Mouse (Mus musculus) liver, embryonic 16.5 days (tissue): ENCODE results near the gene Tstd2. TPM values are rescaled to one million over a fixed set of nuclear protein-coding genes. Genes with fewer than 3 reads are reported as not detected.

Experiments used
- ATAC-seq: fragments of 200-750 bp; cut with Nextera tagmentation; 2 replicates; pipeline ENCODE4 v1.8.0; 2017; ENCODE audit warnings: low read depth, mild to moderate bottlenecking, moderate number of reproducible peaks, moderate library complexity
- H3K27ac ChIP-seq: fragments of 300-500 bp; sonication (generic); 2 replicates; pipeline ENCODE4 v1.5.1; 2014; ENCODE audit warnings: mild to moderate bottlenecking, low read length
- H3K27me3 ChIP-seq: fragments of 300-500 bp; sonication (generic); 2 replicates; pipeline ENCODE4 v1.6.1; 2014; ENCODE audit warnings: low read depth, low read length, mixed read lengths; ENCODE audit not compliant: control insufficient read depth, insufficient read depth
- H3K36me3 ChIP-seq: fragments of 300-500 bp; sonication (generic); 2 replicates; pipeline ENCODE4 v1.6.1; 2014; ENCODE audit warnings: mild to moderate bottlenecking; ENCODE audit not compliant: control insufficient read depth, insufficient read depth
- H3K4me1 ChIP-seq: fragments of 300-500 bp; sonication (generic); 2 replicates; pipeline ENCODE4 v1.6.1; 2014; ENCODE audit warnings: low read depth, low read length, mixed read lengths; ENCODE audit not compliant: control insufficient read depth
- H3K4me2 ChIP-seq: fragments of 300-500 bp; sonication (generic); 2 replicates; pipeline ENCODE4 v1.6.1; 2014; ENCODE audit warnings: low read depth, low read length, mixed read lengths
- H3K4me3 ChIP-seq: fragments of 300-500 bp; sonication (generic); 2 replicates; pipeline ENCODE4 v1.5.1; 2014; ENCODE audit warnings: low read depth, mild to moderate bottlenecking, low read length
- H3K9ac ChIP-seq: fragments of 300-500 bp; sonication (generic); 2 replicates; pipeline ENCODE4 v1.6.1; 2014; ENCODE audit warnings: low read depth, low read length
- H3K9me3 ChIP-seq: fragments of 300-500 bp; sonication (generic); replicated peaks from 2 replicates; pipeline ENCODE4 v1.6.1; 2016; ENCODE audit warnings: low read length; ENCODE audit not compliant: control insufficient read depth
- WGBS: fragments of 180-500 bp; shearing (Covaris S2); extraction: QIAGEN DNeasy Blood & Tissue Kit; methylation state at CpG from one replicate; pipeline ENCODE4 v1.1.7; 2014; ENCODE audit not compliant: insufficient replicate concordance; 5-methylcytosine and 5-hydroxymethylcytosine counted together
- polyA plus RNA-seq: library from polyadenylated mRNA; unstranded; fragments of >200 nt; fragmentation: Nextera tagmentation; extraction: Ambion mirVana; gene quantifications from 2 replicates; pipeline ENCODE4 v1.2.1, GENCODE M21; 2015

The Tstd2 gene
- polyA plus RNA-seq, 1 experiment from 2014 or later: 9.8 TPM

DNA sequence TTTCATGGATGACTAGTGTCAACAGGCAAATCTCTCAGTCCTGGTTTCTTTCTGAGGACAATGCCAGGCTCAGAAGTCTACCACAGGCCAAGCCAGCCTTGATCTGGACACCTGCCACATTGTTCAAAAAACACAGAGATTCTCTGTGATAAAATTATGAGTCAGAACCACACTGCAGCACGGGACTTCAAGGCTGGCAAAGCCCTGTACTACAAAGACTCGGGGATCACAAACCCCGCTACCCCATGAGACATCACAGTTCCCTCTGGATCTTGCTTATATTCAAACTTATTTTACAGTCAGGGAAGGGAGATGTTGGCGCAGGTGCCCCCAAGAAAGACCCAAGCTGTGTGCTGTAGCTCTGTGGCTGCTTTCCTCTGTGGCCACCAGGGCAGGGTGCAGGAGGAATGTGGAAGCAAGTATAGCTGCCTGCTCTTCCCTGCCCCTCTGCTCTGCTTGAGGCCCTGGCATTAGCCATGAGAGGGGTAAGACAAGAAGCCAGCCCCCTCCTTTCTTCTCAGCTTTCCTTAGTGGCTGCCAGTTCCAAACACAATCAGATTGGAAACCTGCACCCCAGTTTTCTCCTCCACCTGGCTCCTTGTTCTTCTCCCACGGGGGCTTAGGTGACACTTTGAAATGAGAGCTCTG is 45.9 kb downstream of the Tstd2 start:
- no peak overlapping the region for H3K9ac ChIP-seq
- WGBS: 78% methylated on average over 5 of the region's 5 CpGs
- H3K4me1 ChIP-seq: no peaks in the 10 kb centered on the region
- no peak overlapping the region for H3K4me3 ChIP-seq
- H3K9me3 ChIP-seq: no peaks in the 10 kb centered on the region
- H3K4me2 ChIP-seq: no peak overlapping the region
- H3K36me3 ChIP-seq: peaks cover 90% of the 10 kb centered on the region
- no peak for ATAC-seq
- H3K27me3 ChIP-seq: no peaks in the 10 kb centered on the region
- H3K27ac ChIP-seq: no peak overlapping the region

GRCm38 (mm10) chr4:46089524-46090125 is 48.9 kb downstream of the Tstd2 start:
- 87% methylated on average over 14 of the region's 14 CpGs for WGBS
- Histone ChIP-seq H3K4me3 (no peak overlapping the region), H3K9ac (no peak overlapping the region), H3K4me1 (no peaks in the 10 kb centered on the region), H3K27me3 (no peaks in the 10 kb centered on the region), H3K9me3 (no peaks in the 10 kb centered on the region), H3K4me2 (no peak overlapping the region), H3K36me3 (peaks cover 83% of the 10 kb centered on the region), H3K27ac (no peak overlapping the region)
- ATAC-seq: no peak

GRCm38 (mm10) chr4:46087852-46088251 is 50.6 kb downstream of the Tstd2 start:
- no peak for ATAC-seq
- peaks cover 85% of the 10 kb centered on the region for H3K36me3 ChIP-seq

DNA sequence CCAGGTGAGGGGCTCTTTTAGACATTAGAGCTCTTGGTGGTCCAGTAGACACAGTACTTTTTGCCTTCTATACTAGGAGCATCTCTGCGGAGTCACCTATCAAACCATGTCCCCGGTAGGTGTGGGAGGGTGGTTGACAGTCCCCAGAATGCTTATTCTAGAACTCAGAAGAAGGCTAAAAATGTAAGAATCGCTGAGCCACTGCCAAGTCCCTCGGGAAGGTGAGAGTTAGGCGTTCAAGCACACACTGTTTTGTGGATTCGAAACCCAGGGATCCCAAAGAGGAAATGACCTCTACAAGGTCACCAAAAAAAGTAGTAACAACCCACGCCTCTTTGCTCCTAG is 51.1 kb downstream of the Tstd2 start:
- Histone ChIP-seq H3K27ac (no peak overlapping the region), H3K9ac (no peak overlapping the region), H3K36me3 (peaks cover 80% of the 10 kb centered on the region), H3K4me3 (no peak overlapping the region), H3K4me2 (no peak overlapping the region), H3K27me3 (no peaks in the 10 kb centered on the region), H3K9me3 (no peaks in the 10 kb centered on the region), H3K4me1 (no peaks in the 10 kb centered on the region)
- WGBS: 73% methylated on average over 7 of the region's 7 CpGs
- no peak for ATAC-seq

More at GRCm38 (mm10) chr4:46087852-46088251, 50.6 kb downstream of the Tstd2 start:
- Histone ChIP-seq H3K4me2 (no peak overlapping the region), H3K9ac (no peak overlapping the region), H3K27me3 (no peaks in the 10 kb centered on the region), H3K9me3 (no peaks in the 10 kb centered on the region), H3K4me3 (no peak overlapping the region), H3K4me1 (no peaks in the 10 kb centered on the region), H3K27ac (no peak overlapping the region)
- WGBS: 48% methylated on average over 5 of the region's 5 CpGs

- Histone ChIP-seq H3K4me1 (no peaks in the 10 kb centered on the region), H3K36me3 (peaks cover 75% of the 10 kb centered on the region), H3K27me3 (no peaks in the 10 kb centered on the region), H3K4me2 (no peak overlapping the region), H3K9me3 (no peaks in the 10 kb centered on the region), H3K4me3 (no peak overlapping the region), H3K9ac (no peak overlapping the region), H3K27ac (no peak overlapping the region)
- 54% methylated on average over 17 of the region's 18 CpGs for WGBS
- no peak for ATAC-seq
Observed at GRCm38 (mm10) chr4:46086718-46087426, 51.6 kb downstream of the Tstd2 start.

DNA sequence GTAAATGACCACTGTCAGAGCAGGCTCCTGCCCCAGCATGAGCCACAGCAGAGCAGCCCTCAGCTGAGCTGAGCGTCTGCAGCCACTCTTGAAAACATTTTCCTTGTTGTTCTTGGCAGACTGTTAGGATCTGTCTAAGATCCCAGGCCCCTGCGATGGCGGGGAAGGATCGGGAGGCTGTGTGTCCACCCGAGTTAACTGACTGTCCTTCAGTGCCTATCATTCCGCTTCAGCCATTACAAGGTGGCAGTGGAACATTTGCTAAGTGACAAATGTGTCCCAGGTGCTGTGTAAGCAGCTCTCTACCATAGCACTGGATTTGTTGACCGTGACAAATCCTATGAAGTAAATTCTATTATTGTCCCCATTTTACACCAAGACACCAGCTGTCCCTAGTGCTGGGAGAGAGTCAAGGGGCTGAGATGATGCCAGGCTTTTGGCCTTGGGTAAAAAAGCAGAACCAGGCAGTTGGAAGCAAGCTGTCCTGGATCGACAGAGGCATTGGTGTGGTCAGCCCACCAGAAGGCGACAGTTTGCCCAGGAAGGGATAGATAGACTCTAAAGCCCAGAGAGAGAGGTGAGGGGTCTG is 53.2 kb downstream of the Tstd2 start:
- ATAC-seq: no peak
- H3K36me3 ChIP-seq: peaks cover 62% of the 10 kb centered on the region
- WGBS: 81% methylated on average over 9 of the region's 9 CpGs

DNA sequence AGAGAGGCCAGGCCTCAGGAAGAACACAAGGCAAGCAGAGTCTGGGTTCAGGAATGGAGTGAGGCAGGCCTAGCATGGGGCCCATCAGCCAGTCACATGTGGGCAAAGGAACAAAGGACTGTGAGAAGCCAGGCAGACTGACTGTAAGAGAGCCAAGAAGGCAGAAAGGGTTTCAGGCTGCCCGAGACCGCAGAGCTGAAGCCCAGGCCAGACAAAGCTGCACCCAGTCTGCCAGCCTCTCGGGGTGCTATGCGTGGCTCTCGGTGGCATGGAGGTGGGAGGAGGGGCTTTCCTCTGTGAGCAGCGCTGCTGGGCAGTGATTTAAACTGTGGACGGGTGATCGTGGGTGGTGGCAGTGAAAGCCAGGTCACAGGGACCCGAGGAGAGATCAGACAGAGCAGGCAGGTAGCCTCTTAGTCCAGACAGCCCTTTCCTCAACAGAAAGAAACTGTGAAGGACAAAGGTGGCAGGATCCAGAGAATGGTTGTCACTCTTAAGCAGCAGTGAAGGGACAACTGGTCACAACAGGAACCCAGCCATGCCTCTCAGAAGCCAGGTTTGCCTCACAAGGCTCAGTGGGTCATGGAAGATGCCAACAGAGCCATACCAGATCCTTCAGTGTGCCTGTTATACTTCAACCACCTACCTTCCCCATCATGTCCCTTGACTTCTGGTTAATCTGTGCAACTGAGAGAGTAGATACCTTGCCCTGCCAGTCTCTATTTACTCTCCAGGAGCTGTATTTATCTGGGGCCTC is 53.9 kb downstream of the Tstd2 start:
- H3K4me1 ChIP-seq: no peaks in the 10 kb centered on the region
- H3K4me3 ChIP-seq: no peak overlapping the region
- ATAC-seq: no peak
- no peak overlapping the region for H3K27ac ChIP-seq
- WGBS: 80% methylated on average over 9 of the region's 9 CpGs
- peaks cover 62% of the 10 kb centered on the region for H3K36me3 ChIP-seq
- no peaks in the 10 kb centered on the region for H3K9me3 ChIP-seq
- H3K9ac ChIP-seq: no peak overlapping the region
- H3K27me3 ChIP-seq: no peaks in the 10 kb centered on the region
- no peak overlapping the region for H3K4me2 ChIP-seq

More for the DNA sequence above, 53.2 kb downstream of the Tstd2 start:
- no peaks in the 10 kb centered on the region for H3K27me3 ChIP-seq
- no peak overlapping the region for H3K9ac ChIP-seq
- H3K4me2 ChIP-seq: no peak overlapping the region
- H3K27ac ChIP-seq: no peak overlapping the region
- no peak overlapping the region for H3K4me3 ChIP-seq
- no peaks in the 10 kb centered on the region for H3K4me1 ChIP-seq
- H3K9me3 ChIP-seq: no peaks in the 10 kb centered on the region

DNA sequence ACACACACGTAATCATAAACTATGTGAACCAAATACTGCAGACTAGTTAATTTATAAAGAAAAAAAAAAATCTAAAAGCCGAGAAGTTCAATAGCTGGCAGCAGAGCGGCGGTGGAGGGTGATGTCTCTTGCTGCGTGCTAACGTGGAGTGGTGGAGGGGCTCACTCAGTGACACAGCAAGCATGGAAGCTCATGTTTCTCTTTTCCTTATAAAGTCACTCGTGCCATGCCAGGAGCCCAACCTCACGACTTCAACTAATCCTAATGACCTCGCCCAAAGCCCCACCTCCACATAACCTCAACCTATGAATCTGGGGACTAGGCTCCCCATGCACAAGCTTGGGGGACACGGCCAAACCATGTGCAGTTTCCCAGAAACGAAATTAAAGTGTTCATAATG is 55.9 kb downstream of the Tstd2 start:
- H3K36me3 ChIP-seq: peaks cover 55% of the 10 kb centered on the region
- no peak overlapping the region for H3K9ac ChIP-seq
- no peaks in the 10 kb centered on the region for H3K9me3 ChIP-seq
- WGBS: 77% methylated on average over 11 of the region's 11 CpGs
- no peak overlapping the region for H3K4me2 ChIP-seq
- H3K27me3 ChIP-seq: no peaks in the 10 kb centered on the region
- H3K27ac ChIP-seq: no peak overlapping the region
- no peak overlapping the region for H3K4me3 ChIP-seq
- no peak for ATAC-seq
- no peaks in the 10 kb centered on the region for H3K4me1 ChIP-seq
